Mouse (Mus musculus) CH12.LX (cell line): Measurements from ENCODE around the gene Src. TPM values are rescaled to one million over a fixed set of nuclear protein-coding genes. Genes with fewer than 3 reads are reported as not detected.
"Not testable (repeated sequence)": the region's sequence is repeated elsewhere in the genome, so short reads cannot be mapped to it uniquely, and the experiment has no call there.

Source experiments
- DNase-seq: peaks from one replicate; pipeline ENCODE4 v3.0.0-alpha.2; 2013; ENCODE audit errors: extremely low read depth
- H3K27ac ChIP-seq: 2 replicates; pipeline ENCODE4 v1.5.1; 2012; ENCODE audit warnings: low read depth, mild to moderate bottlenecking, control low read depth, moderate library complexity; ENCODE audit not compliant: insufficient read depth
- H3K27me3 ChIP-seq: replicated peaks from 2 replicates; pipeline ENCODE3; 2012; ENCODE audit warnings: inconsistent platforms
- H3K36me3 ChIP-seq, 2 experiments: replicated peaks in 1 of 2; 2 replicates each; pipeline versions ENCODE3 to v1.6.1; 2012; ENCODE audit warnings: inconsistent platforms in 1 of 2, low read length in 1 of 2, mild to moderate bottlenecking in 1 of 2, mixed read lengths in 1 of 2, moderate library complexity in 1 of 2; ENCODE audit not compliant: control insufficient read depth in 1 of 2, insufficient read depth in 1 of 2
- H3K4me1 ChIP-seq, 2 experiments: 2 replicates each; pipeline ENCODE4 v1.6.1; 2012; ENCODE audit warnings: inconsistent platforms in 1 of 2, moderate library complexity in 1 of 2; ENCODE audit not compliant: insufficient read depth in 2 of 2, control insufficient read depth in 1 of 2
- H3K4me2 ChIP-seq: 2 replicates; pipeline ENCODE4 v1.6.1; 2012; ENCODE audit warnings: low read depth, mild to moderate bottlenecking, control low read depth; ENCODE audit not compliant: poor library complexity, insufficient read depth, severe bottlenecking
- H3K4me3 ChIP-seq, 3 experiments: fragments of 150-350 bp in 1 of 3; sonication (generic) in 1 of 3; replicated peaks in 1 of 3; 2 replicates each; pipeline versions ENCODE3 to v1.5.1; 2011 to 2012; ENCODE audit warnings: low read depth in 2 of 3, low read length in 2 of 3, mild to moderate bottlenecking in 2 of 3, moderate library complexity in 2 of 3, control low read depth in 1 of 3, improper control_type of control experiment in 1 of 3, inconsistent platforms in 1 of 3, mixed read lengths in 1 of 3; ENCODE audit not compliant: poor library complexity in 1 of 3
- H3K79me2 ChIP-seq: replicated peaks from 2 replicates; pipeline ENCODE4 v1.6.1; 2012; ENCODE audit warnings: mild to moderate bottlenecking, moderate library complexity; ENCODE audit not compliant: control insufficient read depth, poor library complexity, insufficient read depth, severe bottlenecking; ENCODE audit errors: extremely low read depth
- H3K9ac ChIP-seq: 2 replicates; pipeline ENCODE4 v1.6.1; 2012; ENCODE audit warnings: low read depth, mild to moderate bottlenecking, control low read depth, moderate library complexity; ENCODE audit not compliant: insufficient read depth
- H3K9me3 ChIP-seq: replicated peaks from 2 replicates; pipeline ENCODE3; 2012; ENCODE audit warnings: low read length, inconsistent platforms, mixed read lengths
- CHD1 ChIP-seq: IDR thresholded peaks from 2 replicates; pipeline ENCODE4 v1.6.1; 2012; ENCODE audit warnings: low read depth, low read length, improper control_type of control experiment, inconsistent platforms
- CHD2 ChIP-seq: IDR thresholded peaks from 2 replicates; pipeline ENCODE4 v1.6.1; 2011; ENCODE audit warnings: low read length, improper control_type of control experiment
- ELF1 ChIP-seq: IDR thresholded peaks from 2 replicates; pipeline ENCODE4 v1.6.1; 2014; ENCODE audit warnings: low read depth, mild to moderate bottlenecking, inconsistent platforms, low read length, improper control_type of control experiment
- GABPA ChIP-seq: IDR thresholded peaks from 2 replicates; pipeline ENCODE4 v1.6.1; 2012; ENCODE audit warnings: low read depth, low read length, improper control_type of control experiment, inconsistent platforms; ENCODE audit not compliant: insufficient replicate concordance
- HCFC1 ChIP-seq: IDR thresholded peaks from 2 replicates; pipeline ENCODE4 v1.6.1; 2012; ENCODE audit warnings: low read depth, mild to moderate bottlenecking, inconsistent platforms, low read length, improper control_type of control experiment
- JUN ChIP-seq: IDR thresholded peaks from 2 replicates; pipeline ENCODE4 v1.6.1; 2011; ENCODE audit warnings: low read depth, mild to moderate bottlenecking, low read length, improper control_type of control experiment, moderate library complexity; ENCODE audit not compliant: insufficient read depth
- MAZ ChIP-seq: IDR thresholded peaks from 2 replicates; pipeline ENCODE4 v1.6.1; 2012; ENCODE audit warnings: low read depth, mild to moderate bottlenecking, inconsistent platforms, low read length, improper control_type of control experiment, moderate library complexity
- PAX5 ChIP-seq: IDR thresholded peaks from 2 replicates; pipeline ENCODE4 v1.6.1; 2012; ENCODE audit warnings: low read length, inconsistent platforms, mixed read lengths
- POLR2AphosphoS2 ChIP-seq: IDR thresholded peaks from 2 replicates; pipeline ENCODE4 v1.6.1; 2011; ENCODE audit warnings: low read depth, low read length, improper control_type of control experiment
- RAD21 ChIP-seq: IDR thresholded peaks from 2 replicates; pipeline ENCODE4 v1.6.1; 2011; ENCODE audit warnings: low read depth, mild to moderate bottlenecking, low read length, improper control_type of control experiment, moderate library complexity
- TBP ChIP-seq: conservative IDR thresholded peaks from 2 replicates; pipeline ENCODE4 v1.6.1; 2011; ENCODE audit warnings: low read depth, low read length, improper control_type of control experiment
- TCF12 ChIP-seq: IDR thresholded peaks from 2 replicates; pipeline ENCODE4 v1.6.1; 2014; ENCODE audit warnings: low read depth, mild to moderate bottlenecking, inconsistent platforms, low read length, improper control_type of control experiment
- USF1 ChIP-seq: IDR thresholded peaks from 2 replicates; pipeline ENCODE4 v1.6.1; 2014; ENCODE audit warnings: low read depth, mild to moderate bottlenecking, inconsistent platforms, low read length, improper control_type of control experiment
- dilution Hi-C: fragments of 300-500 bp; cut with MboI; formaldehyde crosslinking; loops from 2 replicates; pipeline ENCODE4 v1.14.3; 2020; ENCODE audit warnings: low sequenced_read_pairs; ENCODE audit not compliant: extremely low pct_unique_long_range_greater_than_20kb, extremely low pct_ligation_motif_present
- in situ Hi-C: fragments of 300-500 bp; cut with MboI; formaldehyde crosslinking; loops from 3 replicates; pipeline ENCODE4 v1.14.3; 2019; ENCODE audit warnings: low sequenced_read_pairs, low pct_ligation_motif_present, low pct_unique_long_range_greater_than_20kb, mixed read lengths
- polyA plus RNA-seq: library from polyadenylated mRNA; unstranded; fragments of >175 nt; gene quantifications from 2 replicates; pipeline ENCODE4 v1.2.1, GENCODE M21; 2012; ENCODE audit warnings: low read depth; ENCODE audit not compliant: insufficient read length
- total RNA-seq, 2 experiments: library from RNA; depleted of rRNA; stranded (reverse); fragments of 300-350 nt in 1 of 2; fragments of >200 nt in 1 of 2; gene quantifications; 2 replicates each; pipeline ENCODE4 v1.2.3; 2012 to 2014

Src gene
- total and polyA plus RNA-seq, 3 experiments, result 0.20 to 0.37 (median 0.25) TPM

DNA sequence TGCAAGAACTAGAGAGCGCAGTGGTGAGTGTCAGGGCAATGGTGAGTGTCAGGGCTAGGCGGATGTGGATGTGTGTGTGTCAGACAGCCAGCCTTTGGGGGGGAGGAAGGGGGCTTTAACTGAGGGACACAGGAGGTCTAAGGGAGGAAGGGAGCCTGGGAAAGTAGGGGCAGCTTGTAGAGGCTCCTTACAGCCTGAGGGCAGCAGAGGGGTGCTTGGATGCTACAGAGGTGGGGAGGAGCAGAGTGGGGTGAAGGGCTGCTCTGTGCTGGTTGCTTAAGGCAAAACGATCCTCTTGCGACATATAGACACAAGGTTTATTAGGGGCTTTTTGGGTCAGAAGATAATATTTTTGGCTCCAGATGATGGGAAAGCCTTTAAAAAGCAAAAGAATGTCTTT, 33.4 kb upstream of the Src start:
- DNase-seq, result no peak
- no peak overlapping the region for H3K27ac ChIP-seq
- H3K9me3 ChIP-seq, result peaks cover 2% of the 10 kb centered on the region
- dilution Hi-C loops, result no loop called here
- no peak overlapping the region for H3K4me2 ChIP-seq
- no peaks in the 10 kb centered on the region; a peak in 1 of 4 replicates for H3K4me1 ChIP-seq
- H3K27me3 ChIP-seq, result no peaks in the 10 kb centered on the region
- no peak overlapping the region for H3K4me3 ChIP-seq
- H3K36me3 ChIP-seq, result peaks cover 22 to 83% of the 10 kb centered on the region in 2 experiments
- in situ Hi-C loops, result no loop called here
- H3K9ac ChIP-seq, result no peak overlapping the region
- no peaks in the 10 kb centered on the region for H3K79me2 ChIP-seq
- no peak for TF ChIP-seq CHD2
- TF ChIP-seq USF1, result no peak
- TF ChIP-seq HCFC1, result no peak
- TF ChIP-seq ELF1, result no peak
- no peak for TF ChIP-seq TBP
- TF ChIP-seq CHD1, result no peak
- TF ChIP-seq JUN, result no peak

DNA sequence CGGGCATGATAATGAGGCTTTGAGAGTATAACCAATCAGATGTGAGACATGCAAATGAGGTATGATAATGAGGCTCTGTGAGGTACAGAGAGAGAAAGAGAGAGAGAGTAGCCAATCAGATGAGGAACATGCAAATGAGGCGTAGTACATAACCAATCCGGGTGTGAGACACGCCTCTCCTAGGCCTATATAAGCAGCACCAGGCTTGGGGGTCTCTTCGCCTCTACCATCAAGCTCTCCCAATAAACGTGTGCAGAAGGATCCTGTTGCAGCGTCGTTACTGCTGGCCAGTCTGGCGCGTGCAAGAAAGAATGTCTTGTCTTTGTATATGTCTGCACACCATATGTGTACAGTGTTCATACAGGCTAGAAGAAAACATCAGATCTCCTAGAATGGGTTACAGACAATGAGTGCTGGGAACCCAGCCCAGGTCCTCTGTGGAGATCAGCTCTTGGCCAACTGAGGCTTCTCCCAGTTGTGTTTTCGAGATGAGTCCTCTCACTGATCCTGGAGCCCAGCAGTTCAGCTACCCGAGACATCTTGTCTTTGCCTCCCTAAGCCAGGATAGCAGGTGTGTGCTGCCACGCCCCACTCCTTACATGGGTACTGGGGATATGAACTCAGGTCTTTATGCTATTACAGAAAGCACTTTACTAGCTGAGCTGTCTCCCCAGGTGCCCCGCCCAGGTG, 29.2 kb upstream of the Src start:
- H3K27ac ChIP-seq, H3K79me2 ChIP-seq, H3K4me2 ChIP-seq, DNase-seq, dilution Hi-C loops, in situ Hi-C loops, H3K4me3 ChIP-seq, H3K9ac ChIP-seq, H3K9me3 ChIP-seq, H3K27me3 ChIP-seq: not testable (repeated sequence)
- H3K36me3 ChIP-seq, result peaks cover 12 to 84% of the 10 kb centered on the region in 2 experiments
- peaks cover 0 to 16% of the 10 kb centered on the region in 2 experiments; a peak in 3 of 4 replicates for H3K4me1 ChIP-seq

DNA sequence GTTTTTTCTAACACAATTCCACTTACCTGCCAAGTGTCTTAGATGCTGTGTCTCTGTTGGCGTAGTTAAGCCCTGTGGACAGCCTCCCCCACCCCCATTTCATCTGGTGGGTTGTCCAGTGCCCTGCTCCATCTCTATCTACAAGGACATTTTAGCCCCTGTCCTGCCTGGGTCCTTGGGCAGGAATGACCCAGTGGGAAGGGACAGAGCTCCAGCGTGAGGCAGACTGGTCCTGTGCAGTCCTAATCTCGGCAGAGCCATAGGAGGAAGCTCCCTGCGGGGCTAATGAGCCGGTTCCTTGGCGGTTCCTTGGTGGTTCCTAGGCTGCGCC, 28.7 kb upstream of the Src start:
- H3K79me2 ChIP-seq, result no peaks in the 10 kb centered on the region; the same call in 1 of the 2 replicates
- H3K27me3 ChIP-seq, result no peaks in the 10 kb centered on the region
- no peak overlapping the region for H3K4me3 ChIP-seq
- peaks cover 12 to 85% of the 10 kb centered on the region in 2 experiments for H3K36me3 ChIP-seq
- H3K9ac ChIP-seq, result no peak overlapping the region
- no peak for DNase-seq
- TF ChIP-seq TCF12 (no peak), USF1 (no peak), PAX5 (no peak), HCFC1 (no peak), CHD1 (no peak), TBP (no peak), POLR2AphosphoS2 (no peak), GABPA (no peak), ELF1 (no peak), MAZ (no peak), RAD21 (no peak)
- H3K27ac ChIP-seq, result no peak overlapping the region
- dilution Hi-C loops, result no loop called here
- H3K4me2 ChIP-seq, result no peak overlapping the region
- in situ Hi-C loops, result no loop called here
- H3K9me3 ChIP-seq, result peaks cover 2% of the 10 kb centered on the region
- H3K4me1 ChIP-seq, result peaks cover 3 to 21% of the 10 kb centered on the region in 2 experiments; a peak in 3 of 4 replicates
